Mouse (Mus musculus) myocyte (in vitro differentiated cells): ENCODE measurements around the gene Agap1. TPM values are rescaled to one million over a fixed set of nuclear protein-coding genes. Genes with fewer than 3 reads are reported as not detected.

Experiments used
- H3K27me3 ChIP-seq: one replicate; pipeline ENCODE4 v1.6.1; 2011; ENCODE audit not compliant: control insufficient read depth, insufficient read depth, insufficient read length
- H3K36me3 ChIP-seq: one replicate; pipeline ENCODE4 v1.6.1; 2011; ENCODE audit not compliant: control insufficient read depth, insufficient read depth
- H3K4me2 ChIP-seq: one replicate; pipeline ENCODE4 v1.6.1; 2011; ENCODE audit warnings: low read depth, control low read depth
- H3K4me3 ChIP-seq: one replicate; pipeline ENCODE4 v1.5.1; 2011; ENCODE audit warnings: mild to moderate bottlenecking, control low read depth, moderate library complexity
- H3K79me2 ChIP-seq: one replicate; pipeline ENCODE4 v1.6.1; 2011; ENCODE audit not compliant: control insufficient read depth, insufficient read depth
- H3ac ChIP-seq: one replicate; pipeline ENCODE4 v1.6.1; 2011; ENCODE audit not compliant: control insufficient read depth, insufficient read length
- CEBPB ChIP-seq: IDR thresholded peaks from 2 replicates; pipeline ENCODE4 v1.6.1; 2011; ENCODE audit warnings: mild to moderate bottlenecking, moderate library complexity; ENCODE audit not compliant: poor library complexity, insufficient read depth, severe bottlenecking
- E2F4 ChIP-seq: IDR thresholded peaks from one replicate; pipeline ENCODE4 v1.6.1; 2011; ENCODE audit warnings: mild to moderate bottlenecking, control low read depth, moderate library complexity; ENCODE audit not compliant: insufficient read depth
- MAX ChIP-seq: IDR thresholded peaks from one replicate; pipeline ENCODE4 v1.6.1; 2011; ENCODE audit warnings: low read depth, mild to moderate bottlenecking, control low read depth
- MYOD1 ChIP-seq, 3 experiments: IDR thresholded peaks; one replicate each; pipeline ENCODE4 v1.6.1; 2011; ENCODE audit warnings: control low read depth in 2 of 3, low read depth in 2 of 3, mild to moderate bottlenecking in 2 of 3, moderate library complexity in 1 of 3; ENCODE audit not compliant: insufficient read length in 2 of 3, control insufficient read depth in 1 of 3
- MYOG ChIP-seq, 3 experiments: IDR thresholded peaks; one replicate each; pipeline ENCODE4 v1.6.1; 2011; ENCODE audit warnings: control low read depth in 2 of 3, low read depth in 2 of 3, mild to moderate bottlenecking in 2 of 3; ENCODE audit not compliant: insufficient read length in 2 of 3, control insufficient read depth in 1 of 3, insufficient read depth in 1 of 3
- POLR2A ChIP-seq: IDR thresholded peaks from one replicate; pipeline ENCODE4 v1.6.1; 2011; ENCODE audit warnings: low read depth, mild to moderate bottlenecking, control low read depth, moderate library complexity; ENCODE audit not compliant: insufficient read length
- POLR2AphosphoS2 ChIP-seq: IDR thresholded peaks from one replicate; pipeline ENCODE4 v1.6.1; 2011; ENCODE audit warnings: low read depth, control low read depth; ENCODE audit not compliant: insufficient read length
- REST ChIP-seq: IDR thresholded peaks from one replicate; pipeline ENCODE4 v1.6.1; 2011; ENCODE audit warnings: mild to moderate bottlenecking, control low read depth, moderate library complexity; ENCODE audit not compliant: insufficient read depth, insufficient read length
- SRF ChIP-seq: IDR thresholded peaks from one replicate; pipeline ENCODE4 v1.6.1; 2011; ENCODE audit warnings: low read depth; ENCODE audit not compliant: control insufficient read depth, insufficient read length
- TCF12 ChIP-seq: IDR thresholded peaks from one replicate; pipeline ENCODE4 v1.6.1; 2011; ENCODE audit warnings: mild to moderate bottlenecking, control low read depth; ENCODE audit not compliant: poor library complexity, insufficient read depth, severe bottlenecking
- TCF3 ChIP-seq: IDR thresholded peaks from one replicate; pipeline ENCODE4 v1.6.1; 2011; ENCODE audit warnings: low read depth, control low read depth; ENCODE audit not compliant: insufficient read length
- USF1 ChIP-seq: IDR thresholded peaks from one replicate; pipeline ENCODE4 v1.6.1; 2011; ENCODE audit warnings: low read depth, mild to moderate bottlenecking, control low read depth, moderate library complexity
- polyA plus RNA-seq: library from polyadenylated mRNA; unstranded; fragments of >200 nt; fragmentation: generic; extraction: Trizol; gene quantifications from one replicate; pipeline ENCODE4 v1.2.1, GENCODE M21; 2012; ENCODE audit warnings: missing spikeins

The Agap1 gene
- polyA plus RNA-seq, 1 experiment = 48.9 TPM

- TF ChIP-seq MYOD1 (IDR thresholded peaks at IDR 0.05; ENCODE audit: control insufficient read depth in 1 of 3, insufficient read length in 2 of 3, low read depth in 2 of 3) (peak in 1 of 3 experiments; percentile 44), POLR2A (no peak)
- H3K27me3 ChIP-seq = no peaks in the 10 kb centered on the region
- H3K79me2 ChIP-seq = peaks cover 89% of the 10 kb centered on the region
- H3K36me3 ChIP-seq = no peaks in the 10 kb centered on the region
- no peak overlapping the region for H3K4me3 ChIP-seq
- peak overlapping the region; percentile 60 for H3K4me2 ChIP-seq
- no peak overlapping the region for H3ac ChIP-seq
Measured at GRCm38 (mm10) chr1:89554969-89555856, 100.6 kb downstream of the Agap1 start.

- TF ChIP-seq MYOD1 (IDR thresholded peaks at IDR 0.05; ENCODE audit: control insufficient read depth in 1 of 3, insufficient read length in 2 of 3, low read depth in 2 of 3) (no peak), CEBPB (no peak), POLR2A (no peak), MYOG (IDR thresholded peaks at IDR 0.05; ENCODE audit: control insufficient read depth in 1 of 3, insufficient read depth in 1 of 3, insufficient read length in 2 of 3, low read depth in 2 of 3) (no peak), REST (no peak), POLR2AphosphoS2 (no peak), SRF (no peak), USF1 (no peak), TCF12 (no peak)
- Histone ChIP-seq H3K4me2 (peak overlapping the region; percentile 60), H3K27me3 (no peaks in the 10 kb centered on the region), H3K4me3 (no peak overlapping the region), H3K79me2 (peaks cover 89% of the 10 kb centered on the region), H3ac (no peak overlapping the region), H3K36me3 (no peaks in the 10 kb centered on the region)
Measured at GRCm38 (mm10) chr1:89556006-89556405, 101.4 kb downstream of the Agap1 start.

GRCm38 (mm10) chr1:89557401-89557800 lies 102.8 kb downstream of the Agap1 start:
- Histone ChIP-seq H3K27me3 (no peaks in the 10 kb centered on the region), H3K79me2 (peaks cover 89% of the 10 kb centered on the region), H3K4me2 (no peak overlapping the region), H3K4me3 (no peak overlapping the region), H3ac (no peak overlapping the region), H3K36me3 (no peaks in the 10 kb centered on the region)
- TF ChIP-seq CEBPB (no peak), MYOD1 (IDR thresholded peaks at IDR 0.05; ENCODE audit: control insufficient read depth in 1 of 3, insufficient read length in 2 of 3, low read depth in 2 of 3) (peak in 1 of 3 experiments; percentile 8)

GRCm38 (mm10) chr1:89558080-89558479 lies 103.5 kb downstream of the Agap1 start:
- Histone ChIP-seq H3K36me3 (no peaks in the 10 kb centered on the region), H3K4me3 (no peak overlapping the region), H3K27me3 (no peaks in the 10 kb centered on the region), H3K4me2 (peak overlapping the region; percentile 31), H3ac (no peak overlapping the region), H3K79me2 (peaks cover 89% of the 10 kb centered on the region)
- TF ChIP-seq MYOG (IDR thresholded peaks at IDR 0.05; ENCODE audit: control insufficient read depth in 1 of 3, insufficient read depth in 1 of 3, insufficient read length in 2 of 3, low read depth in 2 of 3) = peak in 1 of 3 experiments; percentile 59
- TF ChIP-seq MAX = no peak
- peak in 1 of 3 experiments; percentile 27 for TF ChIP-seq MYOD1 (IDR thresholded peaks at IDR 0.05; ENCODE audit: control insufficient read depth in 1 of 3, insufficient read length in 2 of 3, low read depth in 2 of 3)

DNA sequence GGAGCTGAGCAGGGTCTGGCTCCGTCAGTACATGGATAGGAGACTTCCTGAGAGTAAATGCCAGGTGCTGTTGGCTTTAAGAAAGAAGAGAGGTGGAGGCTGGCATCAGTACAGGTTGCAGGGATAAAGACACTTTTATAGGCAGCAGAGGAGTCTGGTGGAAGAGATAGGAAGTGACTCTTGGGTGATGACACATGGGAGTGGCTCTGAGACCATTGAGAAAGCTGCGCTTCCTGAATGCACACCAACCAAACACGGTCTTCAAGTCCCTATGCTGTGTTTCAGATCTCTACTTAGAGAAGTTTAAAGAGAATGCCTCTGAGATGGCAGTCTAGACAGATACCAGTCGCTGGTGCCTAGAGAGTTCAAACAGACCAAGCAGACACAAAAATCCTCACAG lies 108.8 kb downstream of the Agap1 start:
- Histone ChIP-seq H3K4me3 (no peak overlapping the region), H3K27me3 (no peaks in the 10 kb centered on the region), H3ac (no peak overlapping the region), H3K36me3 (no peaks in the 10 kb centered on the region), H3K79me2 (peaks cover 98% of the 10 kb centered on the region), H3K4me2 (no peak overlapping the region)
- TF ChIP-seq E2F4 (no peak), TCF3 (no peak), MYOD1 (IDR thresholded peaks at IDR 0.05; ENCODE audit: control insufficient read depth in 1 of 3, insufficient read length in 2 of 3, low read depth in 2 of 3) (no peak), POLR2AphosphoS2 (no peak), MYOG (IDR thresholded peaks at IDR 0.05; ENCODE audit: control insufficient read depth in 1 of 3, insufficient read depth in 1 of 3, insufficient read length in 2 of 3, low read depth in 2 of 3) (no peak), MAX (no peak), USF1 (no peak), POLR2A (no peak), REST (no peak), TCF12 (no peak), SRF (no peak), CEBPB (no peak)
